Mouse (Mus musculus) forebrain, postnatal 0 days (tissue): ENCODE data around the gene Hspa4. TPM values are rescaled to one million over a fixed set of nuclear protein-coding genes. Genes with fewer than 3 reads are reported as not detected.
"Not testable (repeated sequence)": the region's sequence is repeated elsewhere in the genome, so short reads cannot be mapped to it uniquely, and the experiment has no call there.

ENCODE experiments used
- ATAC-seq: fragments of 200-750 bp; cut with Nextera tagmentation; 2 replicates; pipeline ENCODE4 v1.8.0; 2017; ENCODE audit warnings: mild to moderate bottlenecking, moderate library complexity
- DNase-seq: peaks from one replicate; pipeline ENCODE4 v3.0.0-alpha.2; 2015
- H3K27ac ChIP-seq: fragments of 300-500 bp; sonication (generic); 2 replicates; pipeline ENCODE4 v1.5.1; 2014; ENCODE audit warnings: low read depth, mild to moderate bottlenecking, antibody characterized with exemption, low read length, moderate library complexity, mixed read lengths
- H3K27me3 ChIP-seq: fragments of 300-500 bp; sonication (generic); 2 replicates; pipeline ENCODE4 v1.6.1; 2014; ENCODE audit warnings: mild to moderate bottlenecking, low read length, mixed read lengths; ENCODE audit not compliant: insufficient read depth
- H3K36me3 ChIP-seq: fragments of 300-500 bp; sonication (generic); 2 replicates; pipeline ENCODE4 v1.6.1; 2014; ENCODE audit warnings: mild to moderate bottlenecking, moderate library complexity; ENCODE audit not compliant: insufficient read depth
- H3K4me1 ChIP-seq: fragments of 300-500 bp; sonication (generic); 2 replicates; pipeline ENCODE4 v1.6.1; 2014; ENCODE audit warnings: antibody characterized with exemption; ENCODE audit not compliant: insufficient read depth
- H3K4me2 ChIP-seq: fragments of 300-500 bp; sonication (generic); 2 replicates; pipeline ENCODE4 v1.6.1; 2014; ENCODE audit warnings: low read depth, mild to moderate bottlenecking, moderate library complexity
- H3K4me3 ChIP-seq: fragments of 300-500 bp; sonication (generic); 2 replicates; pipeline ENCODE4 v1.5.1; 2014; ENCODE audit warnings: low read depth, low read length, mixed read lengths
- H3K9ac ChIP-seq: fragments of 300-500 bp; sonication (generic); 2 replicates; pipeline ENCODE4 v1.6.1; 2014; ENCODE audit warnings: mild to moderate bottlenecking
- H3K9me3 ChIP-seq: fragments of 300-500 bp; sonication (generic); 2 replicates; pipeline ENCODE4 v1.6.1; 2016; ENCODE audit warnings: low read length
- CTCF ChIP-seq: sonication (generic); IDR thresholded peaks from 2 replicates; pipeline ENCODE4 v1.5.1; 2016; ENCODE audit warnings: antibody characterized with exemption, control low read depth, low read depth
- WGBS: fragments of 180-500 bp; shearing (Covaris S2); extraction: QIAGEN DNeasy Blood & Tissue Kit; methylation state at CpG from one replicate; pipeline ENCODE4 v1.1.7; 2014; 5-methylcytosine and 5-hydroxymethylcytosine counted together
- polyA plus RNA-seq: library from polyadenylated mRNA; unstranded; fragments of >200 nt; fragmentation: Nextera tagmentation; extraction: Ambion mirVana; gene quantifications from 2 replicates; pipeline ENCODE4 v1.2.1, GENCODE M21; 2015
- total RNA-seq: library from RNA; depleted of rRNA; stranded (reverse); fragments of >200 nt; gene quantifications from 2 replicates; pipeline ENCODE4 v1.2.3, GENCODE M21; 2014

The Hspa4 gene
- total and polyA plus RNA-seq, 2 experiments from 2014 or later = 46.9 to 138 TPM

- no peaks in the 10 kb centered on the region for H3K9me3 ChIP-seq
- 85% methylated on average over 7 of the region's 7 CpGs for WGBS
- H3K36me3 ChIP-seq = no peaks in the 10 kb centered on the region
- no peak overlapping the region for H3K27ac ChIP-seq
- no peak for DNase-seq
- no peak overlapping the region for H3K4me3 ChIP-seq
- ATAC-seq = no peak
- TF ChIP-seq CTCF = no peak
- no peaks in the 10 kb centered on the region for H3K27me3 ChIP-seq
- no peak overlapping the region for H3K9ac ChIP-seq
- H3K4me2 ChIP-seq = no peak overlapping the region
- no peaks in the 10 kb centered on the region for H3K4me1 ChIP-seq
Measured at GRCm38 (mm10) chr11:53318041-53318440, 17.8 kb upstream of the Hspa4 start.

GRCm38 (mm10) chr11:53316996-53317395, 16.7 kb upstream of the Hspa4 start:
- DNase-seq (peak; percentile 35), ATAC-seq (no peak)
- no peak overlapping the region for H3K4me2 ChIP-seq
- H3K4me3 ChIP-seq = no peak overlapping the region
- H3K27ac ChIP-seq = no peak overlapping the region
- no peaks in the 10 kb centered on the region for H3K4me1 ChIP-seq
- no peaks in the 10 kb centered on the region for H3K36me3 ChIP-seq
- H3K27me3 ChIP-seq = no peaks in the 10 kb centered on the region
- WGBS = 34% methylated on average over 6 of the region's 6 CpGs
- no peak overlapping the region for H3K9ac ChIP-seq
- TF ChIP-seq CTCF = no peak
- H3K9me3 ChIP-seq = no peaks in the 10 kb centered on the region

- H3K36me3 ChIP-seq = no peaks in the 10 kb centered on the region
- H3K4me3 ChIP-seq = no peak overlapping the region
- ATAC-seq = no peak
- H3K27ac ChIP-seq = no peak overlapping the region
- 72% methylated on average over 1 of the region's 1 CpGs for WGBS
- no peak overlapping the region for H3K9ac ChIP-seq
- no peaks in the 10 kb centered on the region for H3K4me1 ChIP-seq
- H3K9me3 ChIP-seq = no peaks in the 10 kb centered on the region
- no peaks in the 10 kb centered on the region for H3K27me3 ChIP-seq
- DNase-seq = no peak
- no peak overlapping the region for H3K4me2 ChIP-seq
- no peak for TF ChIP-seq CTCF
Measured at GRCm38 (mm10) chr11:53314770-53315173, 14.5 kb upstream of the Hspa4 start.

- not testable (repeated sequence) for H3K27ac ChIP-seq, ATAC-seq
Measured at GRCm38 (mm10) chr11:53312823-53313222, 12.6 kb upstream of the Hspa4 start.

GRCm38 (mm10) chr11:53311385-53311784, 11.1 kb upstream of the Hspa4 start:
- DNase-seq (no peak), ATAC-seq (no peak)
- H3K27ac ChIP-seq = no peak overlapping the region
- no peaks in the 10 kb centered on the region for H3K27me3 ChIP-seq
- H3K36me3 ChIP-seq = no peaks in the 10 kb centered on the region
- WGBS = 24% methylated on average over 1 of the region's 1 CpGs
- H3K9me3 ChIP-seq = no peaks in the 10 kb centered on the region
- H3K4me3 ChIP-seq = no peak overlapping the region
- H3K4me1 ChIP-seq = no peaks in the 10 kb centered on the region
- no peak overlapping the region for H3K4me2 ChIP-seq
- TF ChIP-seq CTCF = no peak
- no peak overlapping the region for H3K9ac ChIP-seq

More at GRCm38 (mm10) chr11:53312823-53313222, 12.6 kb upstream of the Hspa4 start:
- not testable (repeated sequence) for DNase-seq, H3K36me3 ChIP-seq, H3K9ac ChIP-seq, H3K4me1 ChIP-seq, H3K9me3 ChIP-seq, H3K27me3 ChIP-seq, H3K4me3 ChIP-seq, H3K4me2 ChIP-seq
- WGBS = 86% methylated on average over 1 of the region's 1 CpGs

- Histone ChIP-seq H3K4me1 (no peaks in the 10 kb centered on the region), H3K27me3 (no peaks in the 10 kb centered on the region), H3K4me3 (no peak overlapping the region), H3K9me3 (no peaks in the 10 kb centered on the region), H3K36me3 (no peaks in the 10 kb centered on the region), H3K27ac (no peak overlapping the region), H3K9ac (no peak overlapping the region), H3K4me2 (no peak overlapping the region)
- DNase-seq = no peak
- no peak for TF ChIP-seq CTCF
- no peak for ATAC-seq
- WGBS = 65% methylated on average over 2 of the region's 2 CpGs
Measured at GRCm38 (mm10) chr11:53308884-53309310, 8.6 kb upstream of the Hspa4 start.

GRCm38 (mm10) chr11:53308251-53308864, 8.1 kb upstream of the Hspa4 start:
- Histone ChIP-seq H3K4me1 (no peaks in the 10 kb centered on the region), H3K27me3 (no peaks in the 10 kb centered on the region), H3K9me3 (no peaks in the 10 kb centered on the region), H3K4me2 (no peak overlapping the region), H3K27ac (no peak overlapping the region), H3K36me3 (no peaks in the 10 kb centered on the region), H3K4me3 (no peak overlapping the region), H3K9ac (no peak overlapping the region)
- DNase-seq = no peak
- no peak for ATAC-seq
- TF ChIP-seq CTCF = no peak
